Mouse (Mus musculus) lung, postnatal 10 days (tissue): ENCODE measurements at regions not wholly inside any gene's neighbourhood (a gene's known extent, or its start where the extent isn't known, plus 50 kb on each side); places are given as distances from the start of the nearest gene placed in this dataset.

Experiments
- DNase-seq: peaks from one replicate; pipeline ENCODE4 v3.0.0; 2021

- no peak for DNase-seq
These were observed 68.2 kb upstream of the Fndc3a start for GRCm38 (mm10) chr14:72777927-72778560.

- DNase-seq = no peak
These were observed 60.4 kb upstream of the Fndc3a start for GRCm38 (mm10) chr14:72770237-72770636.

GRCm38 (mm10) chr14:72760123-72760522, 50.3 kb upstream of the Fndc3a start:
- no peak for DNase-seq
